Mouse (Mus musculus) liver, embryonic 15.5 days (tissue): ENCODE results near the gene Npas3. TPM values are rescaled to one million over a fixed set of nuclear protein-coding genes. Genes with fewer than 3 reads are reported as not detected.
"Not testable (repeated sequence)": the region's sequence is repeated elsewhere in the genome, so short reads cannot be mapped to it uniquely, and the experiment has no call there.

ENCODE experiments used
- ATAC-seq: fragments of 200-750 bp; cut with Nextera tagmentation; 2 replicates; pipeline ENCODE4 v1.8.0; 2017; ENCODE audit warnings: moderate number of reproducible peaks, mild to moderate bottlenecking, moderate library complexity; ENCODE audit not compliant: insufficient read depth
- H3K27ac ChIP-seq: fragments of 300-500 bp; sonication (generic); replicated peaks from 2 replicates; pipeline ENCODE4 v1.5.1; 2015; ENCODE audit warnings: mild to moderate bottlenecking, inconsistent platforms
- H3K27me3 ChIP-seq: fragments of 300-500 bp; sonication (generic); 2 replicates; pipeline ENCODE4 v1.6.1; 2015; ENCODE audit warnings: mild to moderate bottlenecking, inconsistent platforms
- H3K36me3 ChIP-seq: fragments of 300-500 bp; sonication (generic); replicated peaks from 2 replicates; pipeline ENCODE4 v1.6.1; 2015; ENCODE audit warnings: moderate library complexity, mild to moderate bottlenecking, inconsistent platforms
- H3K4me1 ChIP-seq: fragments of 300-500 bp; sonication (generic); replicated peaks from 2 replicates; pipeline ENCODE4 v1.6.1; 2015; ENCODE audit warnings: inconsistent platforms
- H3K4me2 ChIP-seq: fragments of 300-500 bp; sonication (generic); 2 replicates; pipeline ENCODE4 v1.6.1; 2015; ENCODE audit warnings: moderate library complexity, mild to moderate bottlenecking, inconsistent platforms
- H3K4me3 ChIP-seq: fragments of 300-500 bp; sonication (generic); replicated peaks from 2 replicates; pipeline ENCODE4 v1.5.1; 2015; ENCODE audit warnings: mild to moderate bottlenecking, inconsistent platforms
- H3K9ac ChIP-seq: fragments of 300-500 bp; sonication (generic); 2 replicates; pipeline ENCODE4 v1.6.1; 2015; ENCODE audit warnings: moderate library complexity, mild to moderate bottlenecking, inconsistent platforms
- H3K9me3 ChIP-seq: fragments of 300-500 bp; sonication (generic); replicated peaks from 2 replicates; pipeline ENCODE4 v1.6.1; 2016; ENCODE audit warnings: inconsistent platforms
- WGBS: fragments of 180-500 bp; shearing (Covaris S2); methylation state at CpG from one replicate; pipeline ENCODE4 v1.1.7; 2015; ENCODE audit warnings: mixed read lengths; ENCODE audit not compliant: insufficient replicate concordance; 5-methylcytosine and 5-hydroxymethylcytosine counted together
- polyA plus RNA-seq: library from polyadenylated mRNA; unstranded; fragments of >200 nt; fragmentation: Nextera tagmentation; extraction: Ambion mirVana; gene quantifications from 2 replicates; pipeline ENCODE4 v1.2.1, GENCODE M21; 2015

Npas3 gene
- polyA plus RNA-seq, 1 experiment from 2014 or later = 0.33 TPM

DNA sequence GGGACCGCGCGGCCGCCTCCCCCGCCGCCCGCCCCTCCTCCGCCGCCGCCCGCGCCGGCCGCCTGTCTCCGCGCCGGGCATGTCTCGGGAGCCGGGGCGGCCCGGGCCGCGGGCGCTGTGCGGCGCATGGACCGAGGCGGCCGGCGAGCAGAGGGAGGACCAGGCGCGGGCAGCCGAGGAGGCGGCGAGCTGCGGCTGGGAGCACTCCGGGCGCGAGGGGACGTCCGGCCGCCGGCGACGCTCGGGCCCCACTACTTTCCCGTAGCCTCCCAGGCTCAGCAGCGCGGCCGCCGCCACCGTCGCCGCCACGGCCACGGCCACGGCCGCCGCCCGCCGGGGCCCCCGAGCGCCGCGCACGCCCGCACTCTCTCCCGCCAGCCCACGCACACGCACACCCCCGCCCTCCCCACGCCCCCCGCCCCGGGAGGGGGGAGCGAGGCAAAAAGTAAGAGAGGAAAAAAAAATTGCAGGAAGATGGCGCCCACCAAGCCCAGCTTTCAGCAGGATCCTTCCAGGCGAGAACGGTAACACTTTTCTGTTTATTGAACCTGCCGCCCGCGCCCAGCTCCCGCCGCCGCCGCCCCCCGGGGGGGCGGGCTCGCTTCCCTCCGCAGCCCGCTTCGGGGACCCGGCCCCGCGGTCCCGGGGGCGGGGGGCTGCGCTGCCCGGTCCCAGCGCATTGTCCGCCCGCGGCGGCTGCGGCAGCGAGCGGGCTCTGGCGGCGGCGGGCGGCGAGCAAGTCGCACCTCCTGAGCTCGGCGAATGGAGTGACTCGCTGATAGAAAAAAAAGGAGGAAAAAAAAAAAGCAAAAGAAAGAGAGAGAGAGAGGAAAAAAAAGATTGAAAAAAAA, 4.3 kb downstream of the Npas3 start:
- H3K4me1 ChIP-seq = peaks cover 5% of the 10 kb centered on the region; the same call in 1 of the 2 replicates
- no peak overlapping the region for H3K9ac ChIP-seq
- H3K27me3 ChIP-seq = peaks cover 86% of the 10 kb centered on the region
- peak overlapping the region; percentile 58 for H3K4me3 ChIP-seq
- no peak for ATAC-seq
- no peaks in the 10 kb centered on the region for H3K36me3 ChIP-seq
- WGBS = under 1% methylated on average over 84 of the region's 115 CpGs
- no peak overlapping the region for H3K27ac ChIP-seq
- peak overlapping the region; percentile 70 for H3K4me2 ChIP-seq
- no peaks in the 10 kb centered on the region for H3K9me3 ChIP-seq

DNA sequence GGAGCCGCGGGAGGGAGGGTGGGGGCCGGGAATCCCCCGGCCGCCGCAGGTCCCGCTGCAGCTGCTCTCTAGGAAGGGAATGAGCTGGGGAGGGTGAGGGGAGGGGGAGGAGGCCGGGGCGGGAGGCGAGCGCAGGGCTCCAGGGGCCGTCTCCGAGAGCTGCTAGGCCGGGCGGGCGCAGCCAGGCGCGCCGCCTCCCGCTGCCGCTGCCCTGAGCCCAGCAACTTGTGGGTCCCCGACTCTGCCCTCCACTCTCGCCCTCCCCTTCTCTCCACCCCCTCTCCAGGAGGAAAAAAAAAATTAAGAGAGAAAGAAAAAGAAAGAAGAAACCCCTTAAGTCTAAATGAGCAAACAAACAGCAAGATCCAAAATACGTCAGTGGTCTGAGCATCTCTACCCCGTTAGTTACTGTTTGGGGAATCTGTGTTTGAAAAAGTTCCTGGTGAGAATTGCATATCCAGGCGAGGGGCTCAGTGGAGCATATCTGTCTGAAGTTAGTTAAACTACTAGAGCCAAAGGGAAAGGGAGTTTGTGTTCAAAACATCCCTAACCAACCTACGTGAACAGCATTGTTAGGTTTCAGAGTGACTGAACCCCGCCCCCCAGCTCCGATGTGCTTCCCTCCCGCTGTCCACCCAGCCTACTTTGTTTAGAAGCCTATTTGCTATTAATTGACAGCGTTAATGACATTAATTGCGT, 5.1 kb downstream of the Npas3 start:
- peak overlapping the region; percentile 58 for H3K4me3 ChIP-seq
- H3K4me2 ChIP-seq = peak overlapping the region; percentile 70
- 1% methylated on average over 30 of the region's 32 CpGs for WGBS
- peaks cover 77% of the 10 kb centered on the region for H3K27me3 ChIP-seq
- peaks cover 5% of the 10 kb centered on the region; the same call in 1 of the 2 replicates for H3K4me1 ChIP-seq
- no peaks in the 10 kb centered on the region for H3K36me3 ChIP-seq
- no peaks in the 10 kb centered on the region for H3K9me3 ChIP-seq
- H3K9ac ChIP-seq = no peak overlapping the region
- ATAC-seq = no peak
- H3K27ac ChIP-seq = no peak overlapping the region

DNA sequence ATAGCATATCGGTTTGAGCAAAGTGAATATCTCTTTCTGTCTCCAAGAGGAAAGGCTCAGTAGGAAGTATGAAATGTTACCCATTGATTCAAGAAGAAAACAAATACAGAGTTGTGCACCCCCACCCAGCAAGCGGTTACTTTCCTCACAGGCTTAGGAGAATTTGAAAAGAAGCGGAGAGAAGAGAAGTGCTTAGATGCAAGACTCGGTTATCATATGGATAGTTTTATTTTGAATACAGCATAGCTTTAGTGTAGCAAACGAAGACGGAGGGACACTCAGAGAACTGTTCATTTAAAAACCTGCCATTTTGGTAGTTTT, 5.6 kb downstream of the Npas3 start:
- Histone ChIP-seq H3K27me3 (peaks cover 72% of the 10 kb centered on the region), H3K4me2 (peak overlapping the region; percentile 70), H3K36me3 (no peaks in the 10 kb centered on the region), H3K4me1 (peaks cover 5% of the 10 kb centered on the region; the same call in 1 of the 2 replicates), H3K9me3 (no peaks in the 10 kb centered on the region), H3K9ac (no peak overlapping the region), H3K4me3 (no peak overlapping the region), H3K27ac (no peak overlapping the region)
- no peak for ATAC-seq
- WGBS = 7% methylated on average over 6 of the region's 6 CpGs

- not testable (repeated sequence) for H3K9me3 ChIP-seq, H3K27me3 ChIP-seq, H3K36me3 ChIP-seq, H3K27ac ChIP-seq, H3K9ac ChIP-seq, H3K4me1 ChIP-seq, H3K4me2 ChIP-seq, H3K4me3 ChIP-seq, ATAC-seq
These were observed 26.0 kb downstream of the Npas3 start for GRCm38 (mm10) chr12:53274502-53274901.

GRCm38 (mm10) chr12:53277393-53277792, 28.9 kb downstream of the Npas3 start:
- Histone ChIP-seq H3K4me1 (no peaks in the 10 kb centered on the region), H3K27ac (no peak overlapping the region), H3K4me3 (no peak overlapping the region), H3K36me3 (no peaks in the 10 kb centered on the region), H3K9me3 (no peaks in the 10 kb centered on the region), H3K9ac (no peak overlapping the region), H3K4me2 (no peak overlapping the region), H3K27me3 (no peaks in the 10 kb centered on the region)
- ATAC-seq = no peak
- WGBS = 45% methylated on average over 6 of the region's 6 CpGs

DNA sequence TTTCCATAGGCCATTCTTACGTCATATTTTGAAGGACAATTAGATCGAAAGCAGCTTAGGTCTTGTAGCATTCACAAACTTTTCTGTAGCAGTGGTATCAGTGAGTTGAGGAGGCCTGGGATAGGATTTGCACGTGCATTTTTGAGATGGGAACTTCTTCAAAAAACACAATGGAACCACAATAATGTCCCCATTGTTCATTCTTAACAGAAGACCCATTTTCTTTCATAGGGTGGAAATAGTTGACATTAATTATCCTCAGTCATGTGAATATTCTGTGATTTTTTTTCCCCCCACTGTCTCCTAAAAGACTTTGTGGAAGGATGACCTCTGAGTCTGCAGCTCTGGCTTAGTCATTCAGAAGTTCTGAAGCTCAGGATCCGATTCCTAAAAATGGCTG, 41.9 kb downstream of the Npas3 start:
- Histone ChIP-seq H3K36me3 (no peaks in the 10 kb centered on the region), H3K9ac (no peak overlapping the region), H3K27ac (no peak overlapping the region), H3K4me1 (no peaks in the 10 kb centered on the region), H3K27me3 (no peaks in the 10 kb centered on the region), H3K4me3 (no peak overlapping the region), H3K9me3 (no peaks in the 10 kb centered on the region), H3K4me2 (no peak overlapping the region)
- no peak for ATAC-seq
- WGBS = 64% methylated on average over 4 of the region's 4 CpGs

DNA sequence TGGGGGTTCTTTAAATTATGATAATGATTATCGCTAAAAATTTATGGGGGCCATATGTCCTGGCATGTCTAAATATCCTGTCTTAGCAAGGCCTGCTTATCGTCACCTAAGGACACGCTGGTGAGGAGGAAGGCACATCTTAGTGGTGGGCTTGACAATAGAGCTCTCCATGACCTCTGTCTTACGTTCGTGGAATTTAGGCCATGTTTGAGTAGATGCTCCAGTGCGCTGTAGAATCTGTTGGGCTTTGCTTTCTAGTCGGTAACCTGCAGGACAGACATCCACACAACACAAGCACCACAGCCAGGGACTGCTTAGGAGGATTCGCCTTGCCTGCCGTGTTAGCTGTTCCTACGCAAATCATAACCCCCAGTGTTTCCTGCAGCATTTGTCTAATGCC, 42.4 kb downstream of the Npas3 start:
- no peak for ATAC-seq
- no peak overlapping the region for H3K4me3 ChIP-seq
- no peaks in the 10 kb centered on the region for H3K9me3 ChIP-seq
- no peak overlapping the region for H3K4me2 ChIP-seq
- 73% methylated on average over 10 of the region's 10 CpGs for WGBS
- no peak overlapping the region for H3K9ac ChIP-seq
- no peaks in the 10 kb centered on the region for H3K36me3 ChIP-seq
- no peaks in the 10 kb centered on the region for H3K27me3 ChIP-seq
- H3K4me1 ChIP-seq = no peaks in the 10 kb centered on the region
- no peak overlapping the region for H3K27ac ChIP-seq

- H3K4me2 ChIP-seq = no peak overlapping the region
- WGBS = 70% methylated on average over 8 of the region's 8 CpGs
- H3K9ac ChIP-seq = no peak overlapping the region
- no peaks in the 10 kb centered on the region for H3K9me3 ChIP-seq
- H3K4me3 ChIP-seq = no peak overlapping the region
- H3K36me3 ChIP-seq = no peaks in the 10 kb centered on the region
- ATAC-seq = no peak
- H3K27me3 ChIP-seq = no peaks in the 10 kb centered on the region
- H3K4me1 ChIP-seq = no peaks in the 10 kb centered on the region
- no peak overlapping the region for H3K27ac ChIP-seq
These were observed 43.5 kb downstream of the Npas3 start for GRCm38 (mm10) chr12:53292010-53292409.

DNA sequence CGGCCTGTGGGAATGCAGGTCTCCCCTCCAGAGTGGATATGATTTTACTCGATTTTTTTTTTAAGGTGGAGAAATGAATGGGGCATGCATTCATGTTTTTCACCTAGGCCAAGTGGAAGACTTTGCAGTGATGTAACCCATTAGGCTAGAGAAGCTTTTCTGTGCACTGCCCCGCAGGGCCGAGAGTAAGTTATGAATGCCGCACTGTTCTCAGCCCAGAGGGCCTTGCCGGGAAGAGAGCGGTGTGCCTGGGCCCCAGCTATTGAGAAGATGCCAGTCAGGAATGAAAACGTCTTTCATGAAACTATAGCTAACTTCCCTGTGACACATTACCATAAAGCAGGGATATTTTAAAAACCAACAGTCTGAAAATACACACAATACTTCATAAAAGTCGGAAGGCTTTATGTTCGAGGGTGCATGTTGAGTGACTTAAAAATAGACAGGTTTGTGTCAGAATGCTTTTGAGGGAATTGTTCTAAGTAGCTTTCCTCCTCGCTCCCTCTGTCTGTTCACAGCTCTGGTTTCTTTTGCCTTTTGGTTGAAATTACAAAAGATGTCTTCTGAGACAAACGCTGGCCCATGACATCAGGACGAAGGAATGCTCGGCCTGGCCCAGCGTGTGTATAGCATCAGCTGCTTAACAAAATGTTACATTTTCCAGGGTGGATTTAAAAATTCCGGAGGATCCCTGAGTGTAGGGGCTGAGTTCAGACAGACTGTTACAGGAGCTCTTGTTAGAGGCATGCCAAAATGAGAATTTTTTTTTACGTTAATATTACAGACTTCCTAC, 44.2 kb downstream of the Npas3 start:
- ATAC-seq = no peak
- H3K4me1 ChIP-seq = no peaks in the 10 kb centered on the region
- H3K4me2 ChIP-seq = no peak overlapping the region
- no peak overlapping the region for H3K4me3 ChIP-seq
- H3K9me3 ChIP-seq = no peaks in the 10 kb centered on the region
- no peaks in the 10 kb centered on the region for H3K27me3 ChIP-seq
- H3K27ac ChIP-seq = no peak overlapping the region
- H3K9ac ChIP-seq = no peak overlapping the region
- no peaks in the 10 kb centered on the region for H3K36me3 ChIP-seq
- 68% methylated on average over 17 of the region's 17 CpGs for WGBS

DNA sequence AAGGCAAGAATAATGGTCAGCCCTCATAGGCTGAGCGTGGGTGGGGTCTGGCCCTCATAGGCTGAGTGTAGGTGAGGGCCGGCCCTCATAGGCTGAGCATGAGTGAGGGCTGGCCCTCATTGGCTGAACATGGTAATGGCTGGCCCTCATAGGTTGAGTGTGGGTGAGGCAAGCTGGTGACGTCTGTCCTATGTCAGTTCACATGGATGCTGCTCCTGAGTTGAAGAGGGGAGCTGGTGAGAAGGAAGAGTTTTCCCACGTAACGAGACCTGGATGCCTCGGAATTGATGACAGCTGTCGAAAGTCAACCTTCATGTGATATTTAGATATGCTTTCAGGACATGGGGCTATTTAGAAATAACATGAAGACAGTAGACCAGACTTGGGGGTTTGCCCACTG, 45.5 kb downstream of the Npas3 start:
- Histone ChIP-seq H3K9ac (no peak overlapping the region), H3K27ac (no peak overlapping the region), H3K4me1 (no peaks in the 10 kb centered on the region), H3K27me3 (no peaks in the 10 kb centered on the region), H3K4me2 (no peak overlapping the region), H3K4me3 (no peak overlapping the region), H3K9me3 (no peaks in the 10 kb centered on the region), H3K36me3 (no peaks in the 10 kb centered on the region)
- WGBS = 72% methylated on average over 7 of the region's 7 CpGs
- ATAC-seq = no peak

DNA sequence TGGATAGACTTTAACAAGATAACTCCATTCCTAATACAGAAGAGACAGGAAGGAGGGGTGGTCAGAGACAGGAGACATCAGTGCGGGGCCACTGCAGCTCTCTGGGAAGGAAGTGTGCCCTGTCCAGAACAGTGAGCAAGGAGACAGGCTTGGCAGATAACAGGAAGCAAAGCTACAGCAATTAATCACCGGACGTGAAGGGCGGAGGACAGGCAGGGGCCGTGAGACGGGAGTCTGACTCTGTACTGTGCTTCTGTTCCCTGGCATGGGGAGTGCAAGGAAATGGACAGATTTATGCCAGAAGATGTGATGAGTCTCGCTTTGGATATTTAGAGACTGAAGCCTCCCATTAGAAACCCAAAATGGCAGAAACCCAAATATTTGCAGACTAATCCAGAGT, 47.3 kb downstream of the Npas3 start:
- Histone ChIP-seq H3K4me2 (no peak overlapping the region), H3K9me3 (no peaks in the 10 kb centered on the region), H3K4me3 (no peak overlapping the region), H3K9ac (no peak overlapping the region), H3K27me3 (no peaks in the 10 kb centered on the region), H3K4me1 (no peaks in the 10 kb centered on the region), H3K36me3 (no peaks in the 10 kb centered on the region), H3K27ac (no peak overlapping the region)
- ATAC-seq = no peak
- WGBS = 17% methylated on average over 7 of the region's 7 CpGs
